Mouse (Mus musculus) embryonic facial prominence, embryonic 12.5 days (tissue): ENCODE measurements at regions not wholly inside any gene's neighbourhood (a gene's known extent, or its start where the extent isn't known, plus 50 kb on each side); places are given as distances from the start of the nearest gene placed in this dataset.
A peak's percentile ranks its signal among the peaks of the same experiment; 100 is the strongest.

Source experiments
- ATAC-seq: fragments of 200-750 bp; cut with Nextera tagmentation; 2 replicates; pipeline ENCODE4 v1.8.0; 2017; ENCODE audit not compliant: insufficient number of reproducible peaks, insufficient read depth, low FRiP score, low TSS enrichment
- H3K27ac ChIP-seq: fragments of 300-500 bp; sonication (generic); 2 replicates; pipeline ENCODE4 v1.5.1; 2016; ENCODE audit warnings: mild to moderate bottlenecking
- H3K27me3 ChIP-seq: fragments of 300-500 bp; sonication (generic); 2 replicates; pipeline ENCODE4 v1.6.1; 2016; ENCODE audit warnings: mild to moderate bottlenecking, moderate library complexity
- H3K36me3 ChIP-seq: fragments of 300-500 bp; sonication (generic); 2 replicates; pipeline ENCODE4 v1.6.1; 2016; ENCODE audit warnings: mild to moderate bottlenecking
- H3K4me1 ChIP-seq: fragments of 300-500 bp; sonication (generic); 2 replicates; pipeline ENCODE4 v1.6.1; 2016
- H3K4me2 ChIP-seq: fragments of 300-500 bp; sonication (generic); replicated peaks from 2 replicates; pipeline ENCODE4 v1.6.1; 2016; ENCODE audit warnings: mild to moderate bottlenecking, moderate library complexity
- H3K4me3 ChIP-seq: fragments of 300-500 bp; sonication (generic); 2 replicates; pipeline ENCODE4 v1.5.1; 2016; ENCODE audit warnings: mild to moderate bottlenecking
- H3K9ac ChIP-seq: fragments of 300-500 bp; sonication (generic); 2 replicates; pipeline ENCODE4 v1.6.1; 2016; ENCODE audit warnings: mild to moderate bottlenecking, moderate library complexity
- H3K9me3 ChIP-seq: fragments of 300-500 bp; sonication (generic); 2 replicates; pipeline ENCODE4 v1.6.1; 2016; ENCODE audit warnings: mild to moderate bottlenecking, moderate library complexity
- WGBS: fragments of 180-500 bp; shearing (Covaris S2); methylation state at CpG from one replicate; pipeline ENCODE4 v1.1.7; 2016; 5-methylcytosine and 5-hydroxymethylcytosine counted together

GRCm38 (mm10) chr3:102266136-102266535 lies 61.6 kb upstream of the Vangl1 start:
- 0 out of 2 replicates have a peak overlapping the region, but pooled peaks have one; percentile 24 for H3K27ac ChIP-seq
- H3K4me1 ChIP-seq: peaks cover 25% of the 10 kb centered on the region
- WGBS: 36% methylated on average over 9 of the region's 9 CpGs
- no peak overlapping the region for H3K4me2 ChIP-seq
- no peaks in the 10 kb centered on the region for H3K36me3 ChIP-seq
- H3K9me3 ChIP-seq: no peaks in the 10 kb centered on the region
- no peak overlapping the region for H3K9ac ChIP-seq
- H3K27me3 ChIP-seq: no peaks in the 10 kb centered on the region
- H3K4me3 ChIP-seq: no peak overlapping the region
- ATAC-seq: peak; percentile 54; the same call in 1 of the 2 replicates

GRCm38 (mm10) chr3:102265146-102265545 lies 60.7 kb upstream of the Vangl1 start:
- Histone ChIP-seq H3K9ac (no peak overlapping the region), H3K4me3 (no peak overlapping the region), H3K27ac (no peak overlapping the region), H3K27me3 (no peaks in the 10 kb centered on the region), H3K4me2 (no peak overlapping the region), H3K4me1 (peaks cover 25% of the 10 kb centered on the region), H3K9me3 (no peaks in the 10 kb centered on the region), H3K36me3 (no peaks in the 10 kb centered on the region)
- ATAC-seq: no peak
- WGBS: 55% methylated on average over 7 of the region's 7 CpGs

- no peak overlapping the region for H3K4me2 ChIP-seq
- no peak overlapping the region for H3K4me3 ChIP-seq
- no peak overlapping the region for H3K27ac ChIP-seq
- no peak overlapping the region for H3K9ac ChIP-seq
- H3K4me1 ChIP-seq: peaks cover 25% of the 10 kb centered on the region
- 74% methylated on average over 9 of the region's 9 CpGs for WGBS
- H3K36me3 ChIP-seq: no peaks in the 10 kb centered on the region
- no peaks in the 10 kb centered on the region for H3K27me3 ChIP-seq
- H3K9me3 ChIP-seq: no peaks in the 10 kb centered on the region
- no peak for ATAC-seq
Measured at GRCm38 (mm10) chr3:102263326-102263725, 58.8 kb upstream of the Vangl1 start.

- H3K27ac ChIP-seq: no peak overlapping the region
- no peaks in the 10 kb centered on the region for H3K9me3 ChIP-seq
- H3K4me2 ChIP-seq: no peak overlapping the region
- H3K27me3 ChIP-seq: no peaks in the 10 kb centered on the region
- H3K4me1 ChIP-seq: peaks cover 20% of the 10 kb centered on the region
- WGBS: 32% methylated on average over 8 of the region's 8 CpGs
- no peak overlapping the region for H3K4me3 ChIP-seq
- no peak overlapping the region for H3K9ac ChIP-seq
- H3K36me3 ChIP-seq: no peaks in the 10 kb centered on the region
- ATAC-seq: no peak
Measured at GRCm38 (mm10) chr3:102262665-102263064, 58.2 kb upstream of the Vangl1 start.

GRCm38 (mm10) chr3:102261517-102261916 lies 57.0 kb upstream of the Vangl1 start:
- no peak overlapping the region for H3K9ac ChIP-seq

More at GRCm38 (mm10) chr3:102261517-102261916, 57.0 kb upstream of the Vangl1 start:
- no peak overlapping the region for H3K4me2 ChIP-seq
- no peaks in the 10 kb centered on the region for H3K36me3 ChIP-seq
- no peaks in the 10 kb centered on the region for H3K27me3 ChIP-seq
- no peak overlapping the region for H3K27ac ChIP-seq
- peaks cover 20% of the 10 kb centered on the region for H3K4me1 ChIP-seq
- ATAC-seq: no peak
- 75% methylated on average over 3 of the region's 3 CpGs for WGBS
- no peak overlapping the region for H3K4me3 ChIP-seq
- no peaks in the 10 kb centered on the region for H3K9me3 ChIP-seq
